Mouse (Mus musculus): ENCODE data around the gene Ubap1l. TPM values are rescaled to one million over a fixed set of nuclear protein-coding genes. Genes with fewer than 3 reads are reported as not detected.

The Ubap1l gene
- 0.81 to 1.6 TPM (median 1.3 TPM) in 3 of 4 replicates, not detected in the other for total RNA-seq (2023)

GRCm38 (mm10) chr9:65360641-65361448 is at the start of gene Ubap1l:
Gene Ubap1l, plus strand, starts transcription at chr9:65361041.

DNA sequence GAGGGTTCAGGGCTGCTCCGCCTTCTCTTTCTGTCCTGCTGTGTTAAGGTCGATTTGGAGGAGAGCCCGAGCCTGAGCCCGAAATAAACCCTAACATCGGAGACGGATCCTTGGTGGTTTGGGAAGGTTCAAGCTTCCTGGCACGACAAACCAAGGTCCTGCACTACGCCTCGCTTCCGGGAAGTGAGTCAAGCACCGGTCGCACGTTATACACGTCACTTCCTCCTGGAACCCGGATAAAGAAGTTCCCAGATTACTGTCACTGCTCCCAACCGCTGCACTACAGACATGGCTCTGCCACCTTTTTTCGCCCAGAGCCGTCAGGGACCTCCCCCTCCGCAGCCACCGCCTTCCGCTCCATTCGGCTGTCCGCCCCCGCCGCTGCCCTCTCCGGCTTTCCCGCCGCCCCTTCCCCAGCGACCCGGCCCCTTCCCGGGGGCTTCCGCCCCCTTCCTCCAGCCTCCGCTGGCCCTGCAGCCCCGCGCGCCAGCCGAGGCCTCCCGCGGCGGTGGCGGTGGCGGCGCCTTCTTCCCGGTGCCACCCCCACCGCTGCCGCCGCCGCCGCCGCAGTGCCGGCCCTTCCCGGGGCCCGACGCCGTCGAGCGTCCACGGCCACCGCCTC is 14.9 kb upstream of the Ubap1l start, which contains the start of gene Pdcd7:
TSS of gene Pdcd7 (plus strand) at position 251 of the 622 bp plus-strand sequence.

DNA sequence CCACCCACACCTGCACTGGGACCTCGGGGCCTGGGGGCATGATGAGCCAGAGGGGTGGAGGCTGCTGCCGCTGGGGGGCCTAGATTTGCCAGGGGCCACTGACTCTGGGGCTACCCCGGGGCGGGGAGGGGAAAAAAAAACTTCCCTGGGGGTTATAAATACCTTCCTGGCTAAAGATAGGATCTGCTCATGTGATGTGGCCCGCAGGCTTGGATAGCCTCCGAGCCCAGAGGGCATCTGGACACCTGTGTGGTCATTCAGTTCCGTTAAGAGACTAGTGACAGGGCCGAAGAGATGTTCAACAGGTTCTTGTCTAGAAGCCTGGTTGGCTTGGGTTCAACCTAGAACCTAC is 30.7 kb downstream of the Ubap1l start, which contains the start of gene Kbtbd13:
TSS of gene Kbtbd13 (minus strand) at position 40 of the 352 bp plus-strand sequence.

DNA sequence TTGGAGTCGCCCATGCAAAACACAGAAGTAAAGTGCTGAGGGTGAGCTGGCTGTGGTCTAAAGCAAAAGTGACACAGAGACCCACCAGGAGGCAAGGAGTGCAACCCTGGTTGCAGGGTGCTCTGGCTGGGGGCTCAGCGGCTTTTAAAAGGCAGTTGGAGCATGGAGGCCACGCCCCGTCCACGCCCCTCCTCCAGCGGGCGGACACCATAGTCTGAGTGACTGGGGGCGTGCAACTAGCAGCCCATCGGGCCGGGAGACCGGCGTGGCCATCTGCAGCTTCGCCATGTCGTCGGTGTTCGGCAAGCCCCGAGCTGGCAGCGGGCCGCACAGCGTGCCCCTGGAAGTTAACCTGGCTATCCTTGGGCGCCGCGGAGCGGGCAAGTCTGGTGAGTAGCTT is 37.4 kb downstream of the Ubap1l start, which contains the start of gene Rasl12:
TSS of gene Rasl12 (plus strand) at position 228 of the 400 bp plus-strand sequence.

DNA sequence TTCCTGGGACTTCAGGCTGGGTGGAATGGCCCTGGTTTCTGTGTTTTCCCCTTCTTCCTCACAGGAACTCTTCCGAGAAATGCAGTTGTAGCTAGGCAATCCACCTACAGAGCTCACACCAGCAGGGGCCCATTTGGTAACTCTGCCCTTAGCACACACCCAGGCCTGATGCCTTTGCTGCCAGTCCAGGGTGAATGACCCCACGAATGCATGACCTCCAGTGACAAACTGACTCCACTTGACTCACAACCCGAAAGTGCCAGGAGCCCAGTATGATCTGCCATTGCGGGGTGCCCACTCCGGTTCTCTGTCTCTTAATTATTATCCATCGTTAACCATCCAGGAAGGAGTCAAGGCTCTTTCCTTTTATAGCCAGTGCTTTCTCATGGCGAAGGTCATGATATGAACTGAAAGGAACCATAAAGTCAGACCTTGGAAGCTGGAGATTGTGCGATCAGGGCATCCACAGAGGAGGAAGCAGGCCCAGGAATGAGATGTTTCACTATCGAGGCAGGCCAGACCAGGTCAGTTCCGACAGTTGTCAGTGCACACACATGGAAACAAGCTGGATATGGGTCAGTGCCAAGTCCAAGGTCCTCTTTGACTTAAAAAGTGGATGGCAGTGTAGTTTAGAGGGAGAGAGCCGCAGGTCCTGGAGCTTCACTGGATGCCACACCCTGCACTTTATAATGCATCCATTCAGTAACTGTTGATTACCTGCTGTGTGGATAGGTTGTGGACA is 62.1 kb downstream of the Ubap1l start, which contains the start of gene Slc51b:
TSS of gene Slc51b (minus strand) at position 196 of the 742 bp plus-strand sequence.

Other genes with a start within 250 kb of the Ubap1l start
- not detected in 4 replicates for gene Igdcc3, start 219.9 kb upstream of the Ubap1l start, total RNA-seq (2023)
- 5.0 to 5.8 TPM (median 5.4 TPM) in 4 replicates for gene Parp16, start 165.7 kb upstream of the Ubap1l start, total RNA-seq (2023)
- not detected in 4 replicates for gene Cilp, start 95.9 kb upstream of the Ubap1l start, total RNA-seq (2023)
- 33.0 to 40.6 TPM (median 36.2 TPM) in 4 replicates for gene Clpx, start 66.8 kb upstream of the Ubap1l start, total RNA-seq (2023)
- 19.6 to 21.9 TPM (median 21.1 TPM) in 4 replicates for gene Pdcd7, start 14.9 kb upstream of the Ubap1l start, total RNA-seq (2023)
- not detected in 4 replicates for gene Kbtbd13, start 30.6 kb downstream of the Ubap1l start, total RNA-seq (2023)
- 0.23 TPM in 1 of 4 replicates, not detected in the others for gene Rasl12, start 37.5 kb downstream of the Ubap1l start, total RNA-seq (2023)
- gene Slc51b, start 61.9 kb downstream of the Ubap1l start, total RNA-seq (2023): not detected in 4 replicates
- gene Mtfmt, start 74.7 kb downstream of the Ubap1l start, total RNA-seq (2023): 19.5 to 21.8 TPM (median 21.1 TPM) in 4 replicates
- 56.7 to 67.0 TPM (median 61.1 TPM) in 4 replicates for gene Spg21, start 99.9 kb downstream of the Ubap1l start, total RNA-seq (2023)
- 0.66 TPM in 1 of 4 replicates, not detected in the others for gene Ankdd1a, start 159.2 kb downstream of the Ubap1l start, total RNA-seq (2023)
- gene Plekho2, start 219.0 kb downstream of the Ubap1l start, total RNA-seq (2023): 196 to 216 TPM (median 203 TPM) in 4 replicates
- gene Pif1, start 226.1 kb downstream of the Ubap1l start, total RNA-seq (2023): 0.23 to 0.88 TPM (median 0.32 TPM) in 4 replicates